Mouse (Mus musculus) brain, embryonic 18.5 days (tissue): ENCODE results near the gene Olfr1061.
"Not testable (repeated sequence)": the region's sequence is repeated elsewhere in the genome, so short reads cannot be mapped to it uniquely, and the experiment has no call there.

Experiments used
- DNase-seq: peaks from one replicate; pipeline ENCODE4 v3.0.0-alpha.2; 2012; ENCODE audit warnings: low read depth, low spot score

Olfr1061 gene

GRCm38 (mm10) chr2:86413950-86414349 is at the start of gene Olfr1061:
Gene Olfr1061 (minus strand): TSS chr2:86414050.
- DNase-seq: no peak

- DNase-seq: no peak
Observed at GRCm38 (mm10) chr2:86460434-86460833, 46.6 kb upstream of the Olfr1061 start.

- DNase-seq: no peak
Observed at GRCm38 (mm10) chr2:86456169-86456568, 42.3 kb upstream of the Olfr1061 start, which contains the start of gene Olfr1066. Gene Olfr1066 (minus strand): TSS chr2:86456269.

GRCm38 (mm10) chr2:86450491-86450890 is 36.6 kb upstream of the Olfr1061 start, which contains the start of gene Olfr1065:
Gene Olfr1065 (minus strand): TSS chr2:86450591.
- DNase-seq: not testable (repeated sequence)

GRCm38 (mm10) chr2:86442101-86442500 is 28.3 kb upstream of the Olfr1061 start:
- DNase-seq: not testable (repeated sequence)

GRCm38 (mm10) chr2:86428511-86428910 is 14.7 kb upstream of the Olfr1061 start:
- not testable (repeated sequence) for DNase-seq

- DNase-seq: not testable (repeated sequence)
Observed at GRCm38 (mm10) chr2:86426649-86427048, 12.8 kb upstream of the Olfr1061 start, which contains the start of gene Olfr1062. Gene Olfr1062 (minus strand): TSS chr2:86426749.

GRCm38 (mm10) chr2:86395114-86395513 is 18.7 kb downstream of the Olfr1061 start:
- DNase-seq: no peak

- not testable (repeated sequence) for DNase-seq
Observed at GRCm38 (mm10) chr2:86388461-86388860, 25.4 kb downstream of the Olfr1061 start, which contains the start of gene Olfr1058. Gene Olfr1058 (minus strand): TSS chr2:86388561.

- DNase-seq: no peak
Observed at GRCm38 (mm10) chr2:86378293-86378692, 35.6 kb downstream of the Olfr1061 start, which contains the start of gene Olfr1057. Gene Olfr1057 (minus strand): TSS chr2:86378393.

- DNase-seq: not testable (repeated sequence)
Observed at GRCm38 (mm10) chr2:86366342-86366741, 47.5 kb downstream of the Olfr1061 start.
